Mouse (Mus musculus): Measurements from ENCODE around the gene Gm28036. TPM values are rescaled to one million over a fixed set of nuclear protein-coding genes. Genes with fewer than 3 reads are reported as not detected.

Gm28036 gene
- total and polyA plus RNA-seq, 3 experiments = 20.4 to 32.3 TPM; not detected in 1

Other genes with a start within 250 kb of the Gm28036 start
- 83.1 and 87.1 TPM in 2 replicates for gene Uqcc1, start 196.8 kb downstream of the Gm28036 start, total RNA-seq (2012; rRNA removed)
- gene Uqcc1, start 196.8 kb downstream of the Gm28036 start, polyA plus RNA-seq (2012; ENCODE audit: insufficient read depth in 1 of 2, insufficient read length in 2 of 2, low read depth in 1 of 2, low replicate concordance in 2 of 2, missing spikeins in 1 of 2) = 10 to 100 TPM in 1 of 2 experiments, not detected in 1; 61.0 TPM
- gene Gm15557, start 186.4 kb downstream of the Gm28036 start, total RNA-seq (2012; rRNA removed) = not detected in 2 replicates
- not detected for gene Gm15557, start 186.4 kb downstream of the Gm28036 start, polyA plus RNA-seq (2012; ENCODE audit: insufficient read depth in 1 of 2, insufficient read length in 2 of 2, low read depth in 1 of 2, low replicate concordance in 2 of 2, missing spikeins in 1 of 2)
- not detected in 2 replicates for gene Gdf5, start 181.7 kb downstream of the Gm28036 start, total RNA-seq (2012; rRNA removed)
- gene Gdf5, start 181.7 kb downstream of the Gm28036 start, polyA plus RNA-seq (2012; ENCODE audit: insufficient read depth in 1 of 2, insufficient read length in 2 of 2, low read depth in 1 of 2, low replicate concordance in 2 of 2, missing spikeins in 1 of 2) = under 1 TPM in 1 of 2 experiments, not detected in 1; 0.06 TPM
- gene Cep250, start 170.6 kb downstream of the Gm28036 start, total RNA-seq (2012; rRNA removed) = 9.8 and 12.8 TPM in 2 replicates
- 10 to 100 TPM in 1 of 2 experiments, not detected in 1; 16.4 TPM for gene Cep250, start 170.6 kb downstream of the Gm28036 start, polyA plus RNA-seq (2012; ENCODE audit: insufficient read depth in 1 of 2, insufficient read length in 2 of 2, low read depth in 1 of 2, low replicate concordance in 2 of 2, missing spikeins in 1 of 2)
- 0.69 and 1.1 TPM in 2 replicates for gene 6430550D23Rik, start 119.1 kb downstream of the Gm28036 start, total RNA-seq (2012; rRNA removed)
- 1 to 10 TPM in 1 of 2 experiments, not detected in 1; 1.1 TPM for gene 6430550D23Rik, start 119.1 kb downstream of the Gm28036 start, polyA plus RNA-seq (2012; ENCODE audit: insufficient read depth in 1 of 2, insufficient read length in 2 of 2, low read depth in 1 of 2, low replicate concordance in 2 of 2, missing spikeins in 1 of 2)
- gene Ergic3, start 119.0 kb downstream of the Gm28036 start, total RNA-seq (2012; rRNA removed) = 80.0 and 86.9 TPM in 2 replicates
- gene Ergic3, start 119.0 kb downstream of the Gm28036 start, polyA plus RNA-seq (2012; ENCODE audit: insufficient read depth in 1 of 2, insufficient read length in 2 of 2, low read depth in 1 of 2, low replicate concordance in 2 of 2, missing spikeins in 1 of 2) = 100 to 1,000 TPM in 1 of 2 experiments, not detected in 1; 168 TPM
- gene Fer1l4, start 74.1 kb downstream of the Gm28036 start, total RNA-seq (2012; rRNA removed) = 0.04 TPM in 1 of 2 replicates, not detected in the other
- under 1 TPM in 1 of 2 experiments, not detected in 1; 0.07 TPM for gene Fer1l4, start 74.1 kb downstream of the Gm28036 start, polyA plus RNA-seq (2012; ENCODE audit: insufficient read depth in 1 of 2, insufficient read length in 2 of 2, low read depth in 1 of 2, low replicate concordance in 2 of 2, missing spikeins in 1 of 2)
- 5.0 and 5.5 TPM in 2 replicates for gene Spag4, start 61.9 kb downstream of the Gm28036 start, total RNA-seq (2012; rRNA removed)
- gene Spag4, start 61.9 kb downstream of the Gm28036 start, polyA plus RNA-seq (2012; ENCODE audit: insufficient read depth in 1 of 2, insufficient read length in 2 of 2, low read depth in 1 of 2, low replicate concordance in 2 of 2, missing spikeins in 1 of 2) = 10 to 100 TPM in 1 of 2 experiments, not detected in 1; 10.9 TPM
- gene Cpne1, start 15.1 kb downstream of the Gm28036 start, total RNA-seq (2012; rRNA removed) = 22.5 and 32.0 TPM in 2 replicates
- gene Cpne1, start 15.1 kb downstream of the Gm28036 start, polyA plus RNA-seq (2012; ENCODE audit: insufficient read depth in 1 of 2, insufficient read length in 2 of 2, low read depth in 1 of 2, low replicate concordance in 2 of 2, missing spikeins in 1 of 2) = 10 to 100 TPM in 1 of 2 experiments, not detected in 1; 52.8 TPM
- 13.4 and 15.3 TPM in 2 replicates for gene Rbm12, start 15.1 kb downstream of the Gm28036 start, total RNA-seq (2012; rRNA removed)
- 10 to 100 TPM; 28.8 to 42.5 TPM for gene Rbm12, start 15.1 kb downstream of the Gm28036 start, polyA plus RNA-seq (2012; ENCODE audit: insufficient read depth in 1 of 2, insufficient read length in 2 of 2, low read depth in 1 of 2, low replicate concordance in 2 of 2, missing spikeins in 1 of 2)
- gene Romo1, start 16.9 kb upstream of the Gm28036 start, total RNA-seq (2012; rRNA removed) = 392 and 402 TPM in 2 replicates
- 100 to 1,000 TPM in 1 of 2 experiments, not detected in 1; 554 TPM for gene Romo1, start 16.9 kb upstream of the Gm28036 start, polyA plus RNA-seq (2012; ENCODE audit: insufficient read depth in 1 of 2, insufficient read length in 2 of 2, low read depth in 1 of 2, low replicate concordance in 2 of 2, missing spikeins in 1 of 2)
- 79.6 and 83.9 TPM in 2 replicates for gene Nfs1, start 17.1 kb upstream of the Gm28036 start, total RNA-seq (2012; rRNA removed)
- gene Nfs1, start 17.1 kb upstream of the Gm28036 start, polyA plus RNA-seq (2012; ENCODE audit: insufficient read depth in 1 of 2, insufficient read length in 2 of 2, low read depth in 1 of 2, low replicate concordance in 2 of 2, missing spikeins in 1 of 2) = 10 to 100 TPM in 1 of 2 experiments, not detected in 1; 64.5 TPM
- gene Rbm39, start 53.1 kb upstream of the Gm28036 start, total RNA-seq (2012; rRNA removed) = 212 and 228 TPM in 2 replicates
- 1,000 to 10,000 TPM in 1 of 2 experiments, 100 to 1,000 TPM in 1; 248 to 1,530 TPM for gene Rbm39, start 53.1 kb upstream of the Gm28036 start, polyA plus RNA-seq (2012; ENCODE audit: insufficient read depth in 1 of 2, insufficient read length in 2 of 2, low read depth in 1 of 2, low replicate concordance in 2 of 2, missing spikeins in 1 of 2)
- 11.7 and 13.2 TPM in 2 replicates for gene Phf20, start 69.4 kb upstream of the Gm28036 start, total RNA-seq (2012; rRNA removed)
- 10 to 100 TPM in 1 of 2 experiments, not detected in 1; 16.9 TPM for gene Phf20, start 69.4 kb upstream of the Gm28036 start, polyA plus RNA-seq (2012; ENCODE audit: insufficient read depth in 1 of 2, insufficient read length in 2 of 2, low read depth in 1 of 2, low replicate concordance in 2 of 2, missing spikeins in 1 of 2)
- gene Cnbd2, start 185.2 kb upstream of the Gm28036 start, total RNA-seq (2012; rRNA removed) = 1.2 and 1.8 TPM in 2 replicates
- gene Cnbd2, start 185.2 kb upstream of the Gm28036 start, polyA plus RNA-seq (2012; ENCODE audit: insufficient read depth in 1 of 2, insufficient read length in 2 of 2, low read depth in 1 of 2, low replicate concordance in 2 of 2, missing spikeins in 1 of 2) = 1 to 10 TPM in 1 of 2 experiments, not detected in 1; 4.8 TPM
- 37.4 and 49.6 TPM in 2 replicates for gene Scand1, start 185.6 kb upstream of the Gm28036 start, total RNA-seq (2012; rRNA removed)
- gene Scand1, start 185.6 kb upstream of the Gm28036 start, polyA plus RNA-seq (2012; ENCODE audit: insufficient read depth in 1 of 2, insufficient read length in 2 of 2, low read depth in 1 of 2, low replicate concordance in 2 of 2, missing spikeins in 1 of 2) = 10 to 100 TPM in 1 of 2 experiments, not detected in 1; 75.6 TPM

Data from MEL (cell line).